Comparison of ENCODE assay signal across 8 mouse cellular contexts in the genomic region with DNA sequence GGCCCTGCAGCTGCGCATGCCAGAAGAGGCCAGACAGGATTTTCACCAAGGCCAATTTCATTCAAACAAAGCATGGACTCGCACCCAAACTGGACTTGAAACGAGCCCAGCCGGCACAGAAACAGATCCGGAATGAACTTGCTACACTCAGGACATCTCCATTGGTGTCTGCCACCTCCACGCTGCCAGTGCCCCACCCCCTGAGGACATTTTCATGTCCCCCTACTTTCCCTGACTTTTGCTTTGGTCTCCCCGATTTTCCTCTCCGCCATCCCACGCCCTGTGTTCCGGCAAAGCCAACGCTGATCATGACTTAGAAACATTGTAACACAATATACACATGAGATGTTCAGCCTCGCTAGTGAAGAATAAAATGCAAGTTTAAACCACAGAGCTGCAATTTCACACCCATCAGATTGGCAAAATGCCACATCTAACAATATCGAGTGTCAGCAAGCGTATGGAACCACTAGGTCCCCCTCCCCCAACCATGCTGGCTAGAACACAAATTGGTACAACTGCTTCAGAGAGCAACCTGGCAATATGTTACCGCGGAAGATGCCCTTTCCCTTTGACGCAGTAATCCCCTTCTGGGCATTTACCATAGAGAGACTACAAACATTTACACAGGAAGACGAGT. TPM values are rescaled to one million over a fixed set of nuclear protein-coding genes. Genes with fewer than 3 reads are reported as not detected.
DNase-seq lines count a peak whose midpoint lies in the region; ATAC-seq lines count a peak whose summit lies in the region.

No protein-coding gene starts in this region.

- peak; percentile 45 for DNase-seq in layer of hippocampus, adult 11-12 months (ENCODE audit: low spot score)
- no peak for DNase-seq in layer of hippocampus, postnatal 25 days (ENCODE audit: extremely low spot score in 1 of 2, low spot score in 1 of 2)
- peak; percentile 45 for DNase-seq in MEL-GATA-1-ER (ENCODE audit: extremely low read depth, low read depth)
- peak; percentile 91 to 92 for DNase-seq in cerebellum, postnatal 10 days
- peak; percentile 26 for DNase-seq in lung, postnatal 25 days (ENCODE audit: low spot score)
- DNase-seq in adrenal gland, adult 8-10 months: no peak
- no peak for DNase-seq in embryo, embryonic 9.5 days (ENCODE audit: extremely low spot score)

- ATAC-seq in megakaryocyte, adult 5-6 weeks (ENCODE audit: poor library complexity, severe bottlenecking): no peak

RNA-seq across cellular contexts. Expression of a gene that starts 6.7 kb away (rescaled TPM):
- 100 to 1,000 TPM; 139 to 140 TPM for total RNA-seq in layer of hippocampus, postnatal 25 days (2021)
- 10 to 100 TPM; 35.5 to 44.5 (median 40.4) TPM for total RNA-seq in adrenal gland, adult 8-10 months (2022)
- 9.3 and 12.0 TPM in 2 replicates for total RNA-seq in megakaryocyte, adult 5-6 weeks (2015)
- total RNA-seq in megakaryocyte, adult 5-6 weeks (2017): 7.3 and 10.0 TPM in 2 replicates

Comparison
In these comparisons a context has a peak if more than half of its experiments do, and no peak if none do; other contexts are left out.
1. DNase-seq: peak in layer of hippocampus, adult 11-12 months (single experiment), MEL-GATA-1-ER (single experiment), cerebellum, postnatal 10 days (2 of 2) and lung, postnatal 25 days (single experiment); none in layer of hippocampus, postnatal 25 days (0 of 2), adrenal gland, adult 8-10 months (single experiment) and embryo, embryonic 9.5 days (single experiment).